Mouse (Mus musculus): Measurements from ENCODE around the gene Crnkl1.

DNA sequence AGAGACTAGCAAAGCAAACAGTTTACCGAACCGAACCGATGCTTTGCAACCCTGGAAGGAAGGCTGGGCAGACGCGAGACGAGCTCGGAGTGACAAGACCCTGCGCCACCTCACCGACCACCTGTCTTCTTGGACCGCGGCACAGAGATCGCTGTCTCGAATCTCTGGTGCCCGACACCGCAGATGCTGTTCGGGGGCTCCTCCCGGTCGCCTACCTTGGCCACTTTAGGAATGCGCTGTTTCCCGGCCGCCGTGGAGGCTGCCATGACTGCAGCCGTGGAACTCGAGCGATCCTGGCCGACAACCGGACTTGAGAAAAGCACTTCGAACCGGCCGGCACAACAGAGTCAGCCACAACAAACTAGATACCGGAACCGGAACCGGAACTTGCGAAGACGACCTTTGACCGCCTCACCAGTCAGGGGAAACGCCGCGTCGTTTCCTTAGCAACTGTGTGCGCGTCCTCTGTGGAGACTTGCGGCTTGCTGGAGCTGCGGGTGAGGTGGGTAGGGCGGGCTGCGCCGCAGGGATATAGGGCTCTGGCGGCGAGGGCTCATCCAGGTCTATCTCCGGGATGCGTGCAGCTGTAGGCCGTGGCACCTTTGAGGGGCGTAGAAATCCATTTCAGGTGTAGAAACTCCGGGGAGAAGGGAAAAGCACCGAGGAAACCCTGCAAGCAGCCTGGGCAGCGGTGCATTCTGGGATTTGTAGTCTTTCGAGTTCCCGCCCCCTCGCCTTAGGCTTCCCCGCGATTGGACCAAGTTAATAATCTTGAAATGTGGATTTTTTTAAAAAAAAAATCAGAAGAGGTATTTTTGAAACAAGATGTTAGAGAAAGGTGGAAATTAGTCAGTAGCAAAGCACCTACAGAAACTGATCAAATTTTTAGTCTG is at the start of gene Crnkl1, which contains the start of gene Cfap61:
- no peak for TF ChIP-seq MAFK (IDR thresholded peaks at IDR 0.05; ENCODE audit: insufficient read depth, low read depth, low read length)
- TF ChIP-seq HCFC1 (IDR thresholded peaks at IDR 0.05; ENCODE audit: borderline replicate concordance, insufficient read depth, low read length): peak; percentile 92

All from ES-E14 (cell line).